Mouse (Mus musculus): ENCODE results near the gene Gm45213.

Gene Gm45213

GRCm38 (mm10) chr7:66105771-66106170 is 62.4 kb downstream of the Gm45213 start:
- DNase-seq (ENCODE audit: extremely low spot score, low read depth, low spot score) = no peak

DNA sequence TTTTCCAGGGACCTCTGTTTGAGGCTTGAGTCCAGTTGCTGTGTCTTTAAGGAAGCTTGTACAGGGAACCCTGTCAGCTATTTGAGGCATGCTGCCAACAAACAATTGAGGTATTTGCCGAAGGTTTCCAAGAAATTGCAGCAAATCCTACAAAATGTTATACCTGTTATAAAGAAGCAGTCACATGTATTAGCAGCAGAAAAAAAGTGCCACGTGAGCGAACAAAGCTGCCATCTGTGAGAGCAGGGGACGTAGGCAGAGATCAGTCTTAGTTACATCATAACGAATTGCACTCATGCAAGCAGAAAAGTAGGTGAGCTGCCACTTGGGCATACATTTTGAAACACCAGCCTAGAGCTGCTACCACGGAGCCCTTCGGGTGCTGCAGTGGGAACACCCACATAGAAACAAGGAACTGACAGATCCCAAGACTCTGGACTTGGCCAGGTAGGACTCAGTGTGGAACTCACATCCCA is 63.2 kb downstream of the Gm45213 start:
- DNase-seq (ENCODE audit: extremely low spot score, low read depth, low spot score) = no peak

DNA sequence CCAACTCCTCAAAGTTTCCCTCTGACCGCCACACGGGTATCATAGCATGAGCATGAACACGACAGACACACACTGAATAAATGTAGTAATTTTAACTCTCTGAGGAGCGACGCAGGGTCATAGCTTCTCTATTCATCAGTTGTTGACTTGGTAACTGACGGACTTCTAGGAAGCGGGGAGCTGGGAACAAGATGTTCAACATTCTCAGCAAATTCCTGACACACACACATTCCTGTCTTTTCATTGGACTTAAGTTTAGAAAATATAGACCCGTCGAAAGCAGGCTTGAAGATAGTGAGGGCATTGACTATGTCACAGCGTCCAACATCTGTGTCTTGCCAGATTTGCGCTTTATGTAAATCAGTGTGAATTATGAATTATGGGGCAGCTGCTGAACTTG is 63.8 kb downstream of the Gm45213 start:
- DNase-seq (ENCODE audit: extremely low spot score, low read depth, low spot score) = no peak

DNA sequence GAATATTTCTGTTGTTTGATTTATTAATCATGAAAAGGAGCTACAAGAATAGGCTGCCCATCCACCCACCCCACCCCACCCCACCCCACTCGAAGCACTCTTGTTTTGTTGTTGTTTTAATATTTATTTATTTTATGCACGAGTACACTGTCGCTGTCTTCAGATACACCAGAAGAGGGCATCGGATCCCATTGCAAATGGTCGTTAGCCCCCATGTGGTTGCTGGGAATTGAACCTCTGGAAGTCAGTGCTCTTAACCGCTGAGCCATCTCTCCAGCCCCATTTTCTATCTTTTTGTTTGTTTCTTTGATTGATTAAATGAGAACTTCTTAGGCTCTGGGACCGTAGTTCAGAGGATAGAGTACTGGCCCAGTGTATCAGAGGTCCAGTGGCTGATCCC is 64.5 kb downstream of the Gm45213 start:
- DNase-seq (ENCODE audit: extremely low spot score, low read depth, low spot score) = no peak

DNA sequence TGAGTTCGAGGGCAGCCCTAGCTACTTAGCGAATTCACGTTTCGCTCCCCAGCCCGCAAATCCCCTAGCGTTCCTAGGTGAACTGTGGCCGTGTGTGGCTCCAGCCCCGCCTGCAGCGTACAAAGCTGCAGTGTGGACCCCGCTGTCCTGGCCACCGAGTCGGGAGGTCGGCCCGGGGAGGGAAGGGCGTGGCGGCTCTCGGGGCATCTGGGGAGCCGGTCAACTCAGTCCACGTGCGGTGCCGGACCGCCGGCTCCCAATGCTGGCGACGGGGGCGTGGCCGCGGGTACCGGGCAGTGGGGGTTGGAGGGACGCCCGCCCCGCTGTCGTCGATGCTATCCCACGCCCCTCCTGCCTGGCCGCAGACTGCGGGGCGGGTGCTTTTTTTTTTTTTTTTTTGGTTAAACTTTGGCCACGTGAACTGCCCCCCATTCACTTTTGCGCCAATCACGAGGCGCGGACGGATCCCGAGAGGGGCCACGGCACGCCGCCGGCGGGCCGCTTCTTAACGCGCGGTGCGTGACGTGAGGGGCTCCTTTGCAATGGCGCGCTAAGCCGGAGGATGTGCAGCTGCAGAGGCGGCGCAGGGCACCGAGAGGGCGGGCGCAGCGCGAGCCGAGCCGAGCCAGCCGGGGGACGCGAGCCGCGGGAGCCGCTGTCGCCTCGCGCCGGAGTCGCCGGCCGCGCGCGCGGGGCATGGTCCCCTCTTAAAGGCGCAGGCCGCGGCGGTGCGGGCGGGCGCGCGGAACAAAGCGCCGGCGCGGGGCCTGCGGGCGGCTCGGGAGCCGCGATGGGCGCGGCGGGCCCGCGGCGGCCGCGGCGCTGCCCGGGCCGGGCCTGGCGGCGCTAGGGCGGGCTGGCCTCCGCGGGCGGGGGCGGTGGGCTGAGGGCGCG is 65.8 kb downstream of the Gm45213 start, which contains the start of gene Chsy1:
Chsy1 (plus strand) TSS at position 555 of the 894 bp plus-strand sequence.
- peak; percentile 53 for DNase-seq (ENCODE audit: extremely low spot score, low read depth, low spot score)

DNA sequence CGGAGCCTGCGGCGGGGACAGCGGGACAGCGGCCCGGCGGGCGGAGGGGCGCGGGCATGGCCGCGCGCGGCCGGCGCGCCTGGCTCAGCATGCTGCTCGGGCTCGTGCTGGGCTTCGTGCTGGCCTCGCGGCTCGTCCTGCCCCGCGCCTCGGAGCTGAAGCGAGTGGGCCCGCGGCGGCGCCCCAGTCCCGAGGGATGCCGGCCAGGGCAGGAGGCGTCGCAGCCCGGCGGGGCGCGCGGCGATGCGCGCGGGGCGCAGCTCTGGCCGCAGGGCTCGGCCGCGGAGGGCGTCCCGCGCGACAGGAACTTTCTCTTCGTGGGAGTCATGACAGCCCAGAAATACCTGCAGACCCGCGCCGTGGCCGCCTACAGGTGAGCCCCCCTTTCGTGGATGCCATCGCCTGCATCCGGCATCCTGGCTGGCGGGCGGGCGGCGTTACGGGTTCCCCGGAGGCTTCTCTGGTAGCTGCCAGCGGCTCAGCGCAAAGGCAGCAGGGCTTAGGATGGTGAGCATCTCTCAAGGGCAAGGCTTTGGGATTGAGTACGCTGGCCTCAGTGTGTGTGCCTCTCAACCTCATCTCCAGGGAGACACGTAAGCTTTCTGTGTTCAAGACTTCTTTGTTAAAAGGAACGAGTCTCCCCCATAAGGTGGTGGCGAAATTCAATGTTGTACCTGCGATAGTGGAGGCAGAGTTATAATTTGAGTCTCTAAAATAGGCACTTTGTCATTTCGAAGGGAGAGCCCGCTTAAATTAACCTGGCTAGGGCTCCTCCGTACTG is 66.6 kb downstream of the Gm45213 start:
- no peak for DNase-seq (ENCODE audit: extremely low spot score, low read depth, low spot score)

DNA sequence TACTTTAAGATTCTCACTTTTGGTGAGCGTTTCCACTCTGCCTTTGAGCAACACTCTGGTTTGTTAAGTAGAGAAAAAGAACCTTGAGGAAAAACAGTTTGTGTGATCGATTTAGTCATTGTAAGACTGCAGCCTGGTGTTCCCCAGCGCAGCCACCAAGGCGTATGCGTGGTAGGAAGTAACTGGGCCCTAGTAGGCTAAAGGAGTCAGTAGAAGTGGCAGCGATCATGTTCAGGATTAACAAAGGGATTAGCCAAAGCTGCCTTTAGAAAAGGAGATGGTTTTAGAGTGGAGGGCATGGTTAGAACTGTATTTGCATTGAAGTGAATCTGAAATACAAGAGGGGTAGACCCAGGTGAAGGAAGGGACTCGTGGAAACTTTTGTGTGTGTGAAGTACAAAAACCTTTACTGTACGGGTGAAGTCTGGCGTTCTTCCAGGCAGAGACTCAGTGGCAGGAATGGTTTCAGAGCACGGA is 67.3 kb downstream of the Gm45213 start:
- DNase-seq (ENCODE audit: extremely low spot score, low read depth, low spot score) = no peak

GRCm38 (mm10) chr7:66111211-66111610 is 67.8 kb downstream of the Gm45213 start:
- DNase-seq (ENCODE audit: extremely low spot score, low read depth, low spot score) = no peak
